Mouse (Mus musculus): ENCODE results near the gene Bmp8a. TPM values are rescaled to one million over a fixed set of nuclear protein-coding genes. Genes with fewer than 3 reads are reported as not detected.

The Bmp8a gene
- total RNA-seq, 4 experiments from 2014 or later, result 0.56 to 1.3 (median 0.72) TPM; not detected in 1

GRCm38 (mm10) chr4:123289038-123289437 is 54.0 kb downstream of the Bmp8a start:
- DNase-seq (ENCODE audit: low spot score in 2 of 2), result no peak

- no peak for DNase-seq (ENCODE audit: low spot score in 2 of 2)
Measured at GRCm38 (mm10) chr4:123286790-123287189, 56.3 kb downstream of the Bmp8a start.

GRCm38 (mm10) chr4:123284731-123285624 is 58.1 kb downstream of the Bmp8a start:
- no peak for DNase-seq (ENCODE audit: low spot score in 2 of 2)

DNA sequence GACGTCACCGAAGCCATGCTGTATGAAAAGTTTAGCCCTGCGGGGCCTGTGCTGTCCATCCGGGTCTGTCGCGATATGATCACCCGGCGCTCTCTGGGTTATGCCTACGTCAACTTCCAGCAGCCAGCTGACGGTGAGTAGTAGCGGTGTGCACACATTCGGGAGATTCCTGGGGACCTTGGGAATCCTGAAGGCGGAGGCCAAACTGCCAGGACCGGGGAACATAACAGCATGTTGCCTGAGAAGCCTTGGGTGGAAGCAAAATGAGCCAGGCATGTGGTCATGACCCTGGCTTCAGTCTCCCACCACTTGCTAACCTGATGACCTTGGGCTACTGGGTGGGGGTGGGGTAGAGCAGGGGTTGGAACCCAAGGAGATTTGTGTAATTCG is 59.4 kb downstream of the Bmp8a start:
- peak; percentile 27 to 41 for DNase-seq (ENCODE audit: low spot score in 2 of 2)

DNA sequence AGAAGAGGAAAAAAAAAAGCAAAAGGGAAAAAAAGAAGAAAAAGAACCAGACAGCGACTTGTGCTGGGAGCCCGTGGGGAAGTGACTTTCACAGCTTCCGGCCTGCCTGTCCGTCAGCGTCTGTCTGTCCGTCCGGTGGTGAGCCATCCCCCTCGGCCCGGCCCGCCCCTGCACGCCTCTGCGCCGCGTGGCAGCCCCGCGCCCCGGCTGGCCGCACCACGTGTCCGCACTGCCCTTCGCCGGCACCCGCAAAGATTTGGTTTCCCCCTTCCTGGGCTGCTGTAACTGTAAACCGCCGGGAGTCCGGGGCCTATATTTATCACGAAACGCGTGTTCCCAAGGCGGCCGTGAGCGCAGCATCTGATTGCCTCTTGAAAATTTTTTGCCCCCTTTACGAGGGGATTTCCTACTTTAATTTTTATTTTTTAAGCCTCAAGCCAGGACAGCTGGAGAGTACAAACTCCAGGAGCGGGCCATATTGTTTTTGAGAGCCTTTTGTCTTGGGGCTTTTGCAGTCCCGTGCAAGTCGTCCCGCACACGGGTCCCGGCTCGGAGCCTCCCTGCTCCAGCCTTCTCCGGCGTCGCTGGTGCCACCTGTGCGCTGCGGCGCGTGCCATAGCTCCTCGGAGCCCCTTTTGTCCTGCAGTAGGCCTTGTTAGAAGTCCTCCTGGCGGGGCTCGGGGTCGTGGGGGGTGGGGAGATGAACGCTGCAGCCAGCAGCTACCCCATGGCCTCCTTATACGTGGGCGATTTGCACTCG is 60.0 kb downstream of the Bmp8a start:
- peak; percentile 48 to 71 for DNase-seq (ENCODE audit: low spot score in 2 of 2)

GRCm38 (mm10) chr4:123282500-123282899 is 60.6 kb downstream of the Bmp8a start:
- DNase-seq (ENCODE audit: low spot score in 2 of 2), result peak; percentile 83 to 90

DNA sequence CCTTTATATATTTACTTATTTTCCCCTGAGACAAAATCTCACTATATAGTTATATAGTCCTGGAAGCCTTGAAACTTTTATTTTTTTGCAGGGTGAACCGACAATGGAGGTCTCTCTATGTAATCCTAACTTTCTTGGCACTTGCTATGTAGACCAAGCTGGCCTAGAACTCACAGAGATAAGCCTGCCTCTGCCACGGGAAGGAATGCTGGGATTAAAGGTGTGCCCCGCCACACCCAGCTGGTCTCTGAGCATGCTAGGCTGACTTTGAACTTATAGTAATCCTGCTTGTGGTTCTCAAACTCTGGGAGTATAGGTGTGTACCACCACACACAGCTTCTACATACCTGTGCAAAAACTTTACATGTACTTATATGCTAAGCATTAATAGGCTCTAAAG is 62.9 kb downstream of the Bmp8a start:
- no peak for DNase-seq (ENCODE audit: low spot score in 2 of 2)

- no peak for DNase-seq (ENCODE audit: low spot score in 2 of 2)
Measured at GRCm38 (mm10) chr4:123271063-123271462, 72.0 kb downstream of the Bmp8a start.

Other genes with a start within 250 kb of the Bmp8a start
- not detected for gene Bmp8b, start 238.1 kb downstream of the Bmp8a start, total RNA-seq (2022)
- gene Oxct2b, start 227.0 kb downstream of the Bmp8a start, total RNA-seq (2022), result not detected
- gene Ppie, start 203.3 kb downstream of the Bmp8a start, total RNA-seq (2022), result 10 to 100 TPM; 18.7 to 23.7 (median 19.9) TPM
- under 1 TPM in 1 of 4 experiments, not detected in 3; 0.36 TPM for gene Hpcal4, start 160.0 kb downstream of the Bmp8a start, total RNA-seq (2022)
- gene Nt5c1a, start 141.7 kb downstream of the Bmp8a start, total RNA-seq (2022), result 10 to 100 TPM; 41.9 to 58.6 (median 47.2) TPM
- gene Heyl, start 109.7 kb downstream of the Bmp8a start, total RNA-seq (2022), result 1 to 10 TPM; 2.9 to 4.7 (median 3.2) TPM
- gene Pabpc4, start 80.9 kb downstream of the Bmp8a start, total RNA-seq (2022), result 100 to 1,000 TPM; 325 to 385 (median 343) TPM
- under 1 TPM in 1 of 4 experiments, not detected in 3; 0.27 TPM for gene Oxct2a, start 19.6 kb downstream of the Bmp8a start, total RNA-seq (2022)

All from gastrocnemius, adult 8-10 months (tissue).